ENCODE assay signal across 8 mouse cellular contexts in the genomic region with DNA sequence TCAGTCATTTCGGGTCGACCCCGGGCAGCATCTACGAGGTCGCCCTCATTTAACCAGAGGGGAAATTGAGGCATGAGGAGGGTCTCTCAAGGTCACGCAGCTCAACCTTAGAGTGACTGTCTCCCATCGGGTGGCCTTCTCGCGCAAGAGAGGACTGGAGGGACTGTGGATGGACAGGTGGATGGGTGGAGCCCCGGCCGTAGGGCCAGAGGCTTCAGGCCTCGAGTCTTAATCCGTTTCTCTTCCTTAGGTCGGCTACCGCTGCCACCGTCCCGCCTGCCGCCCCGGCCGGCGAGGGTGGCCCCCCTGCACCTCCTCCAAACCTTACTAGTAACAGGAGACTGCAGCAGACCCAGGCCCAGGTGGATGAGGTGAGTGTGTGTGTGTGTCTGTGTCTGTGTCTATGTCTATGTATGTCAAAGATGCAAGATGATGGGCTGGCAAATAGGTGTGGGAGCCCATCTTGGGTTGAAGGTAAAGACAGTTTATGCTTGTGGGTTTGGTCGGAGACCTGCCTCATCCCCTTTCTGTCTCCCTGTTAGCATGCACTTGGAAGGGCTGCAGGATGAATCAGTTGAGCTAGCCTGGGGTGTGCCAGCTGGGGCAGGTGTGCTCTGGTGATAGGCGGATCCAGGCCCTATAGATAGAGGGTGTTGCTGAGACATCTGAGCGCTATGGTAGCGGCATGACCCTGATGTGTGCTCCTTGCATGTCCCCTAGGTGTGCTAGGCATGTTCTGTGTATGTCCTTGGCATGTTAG. TPM values are rescaled to one million over a fixed set of nuclear protein-coding genes. Genes with fewer than 3 reads are reported as not detected.
A peak's percentile ranks its signal among the peaks of the same experiment; 100 is the strongest.
DNase-seq lines count a peak whose midpoint lies in the region; ATAC-seq and TF ChIP-seq lines count a peak whose summit lies in the region.

No protein-coding gene starts in this region.

- peak overlapping the region; percentile 99 for H3K9ac ChIP-seq in lung, embryonic 14.5 days
- peak overlapping the region; percentile 100 for H3K9ac ChIP-seq in forebrain, embryonic 15.5 days (replicated peaks)

- H3K4me1 ChIP-seq in lung, embryonic 14.5 days (ENCODE audit: insufficient read depth), result peaks cover 8% of the 10 kb centered on the region
- H3K4me1 ChIP-seq in forebrain, embryonic 15.5 days, result peaks cover 34% of the 10 kb centered on the region

- 9% methylated on average over 25 of the region's 25 CpGs for WGBS in lung, embryonic 14.5 days
- 10% methylated on average over 25 of the region's 25 CpGs for WGBS in forebrain, embryonic 15.5 days

- no peaks in the 10 kb centered on the region for H3K27me3 ChIP-seq in lung, embryonic 14.5 days (ENCODE audit: insufficient read depth, low read length)
- no peaks in the 10 kb centered on the region for H3K27me3 ChIP-seq in forebrain, embryonic 15.5 days

- peak overlapping the region; percentile 92 for H3K4me2 ChIP-seq in lung, embryonic 14.5 days
- peak overlapping the region; percentile 84 for H3K4me2 ChIP-seq in forebrain, embryonic 15.5 days (replicated peaks)

- no peak for TF ChIP-seq CTCF in lung, embryonic 14.5 days (IDR thresholded peaks at IDR 0.05; ENCODE audit: low read depth)

- H3K36me3 ChIP-seq in lung, embryonic 14.5 days (ENCODE audit: insufficient read depth), result peaks cover 35% of the 10 kb centered on the region
- peaks cover 10% of the 10 kb centered on the region; the same call in 1 of the 2 replicates for H3K36me3 ChIP-seq in forebrain, embryonic 15.5 days

- peak overlapping the region; percentile 100 for H3K4me3 ChIP-seq in lung, embryonic 14.5 days (ENCODE audit: low read depth, low read length)
- peak overlapping the region; percentile 95 for H3K4me3 ChIP-seq in forebrain, embryonic 15.5 days

- H3K9me3 ChIP-seq in lung, embryonic 14.5 days (ENCODE audit: low read depth, low read length), result no peaks in the 10 kb centered on the region
- no peaks in the 10 kb centered on the region for H3K9me3 ChIP-seq in forebrain, embryonic 15.5 days

- no peak for DNase-seq in lung, embryonic 14.5 days
- no peak for DNase-seq in lung, postnatal 4 days
- peak; percentile 53 for DNase-seq in brain, adult 2 months (ENCODE audit: low read depth, low spot score)
- DNase-seq in liver, result peak; percentile 74
- DNase-seq in right cerebral cortex, postnatal 25 days, result peak; percentile 25
- DNase-seq in urinary bladder, postnatal 10 days (ENCODE audit: low spot score), result no peak
- no peak for DNase-seq in left cerebral cortex, postnatal 4 days

- intact Hi-C loops in left cerebral cortex, postnatal 4 days (cut with DNase I), result no loop called here

- H3K27ac ChIP-seq in lung, embryonic 14.5 days (ENCODE audit: low read depth), result peak overlapping the region; percentile 92
- peak overlapping the region; percentile 94 for H3K27ac ChIP-seq in forebrain, embryonic 15.5 days (replicated peaks)

- ATAC-seq in lung, embryonic 14.5 days (ENCODE audit: insufficient read depth), result 0 out of 2 replicates have a peak, but pooled peaks have one; percentile 7
- ATAC-seq in forebrain, embryonic 15.5 days (replicated peaks), result peak; percentile 30; the same call in 1 of the 2 replicates

RNA-seq across cellular contexts. Expression of a gene that starts 0.7 kb away (rescaled TPM):
- polyA plus RNA-seq in lung, embryonic 14.5 days (2014; fragmentation: Nextera tagmentation; extraction: Ambion mirVana), result 64.0 and 64.2 TPM in 2 replicates
- 179 and 188 TPM in 2 replicates for polyA plus RNA-seq in forebrain, embryonic 15.5 days (2015; fragmentation: Nextera tagmentation; extraction: Ambion mirVana)
- total RNA-seq in left cerebral cortex, postnatal 4 days (2021), result 100 to 1,000 TPM; 579 to 594 TPM

RNA-seq across cellular contexts. Expression of a gene that starts 6.0 kb away (rescaled TPM):
- polyA plus RNA-seq in lung, embryonic 14.5 days (2014; fragmentation: Nextera tagmentation; extraction: Ambion mirVana), result 15.4 and 23.7 TPM in 2 replicates
- 7.6 and 8.2 TPM in 2 replicates for polyA plus RNA-seq in forebrain, embryonic 15.5 days (2015; fragmentation: Nextera tagmentation; extraction: Ambion mirVana)
- total RNA-seq in left cerebral cortex, postnatal 4 days (2021), result 10 to 100 TPM; 52.8 to 58.0 TPM

RNA-seq across cellular contexts. Expression of a gene that starts 18.4 kb away (rescaled TPM):
- polyA plus RNA-seq in lung, embryonic 14.5 days (2014; fragmentation: Nextera tagmentation; extraction: Ambion mirVana), result 51.0 and 54.4 TPM in 2 replicates
- polyA plus RNA-seq in forebrain, embryonic 15.5 days (2015; fragmentation: Nextera tagmentation; extraction: Ambion mirVana), result 47.6 and 50.5 TPM in 2 replicates
- total RNA-seq in left cerebral cortex, postnatal 4 days (2021), result 10 to 100 TPM; 13.9 to 14.8 TPM

RNA-seq across cellular contexts. Expression of a gene that starts 29.5 kb away (rescaled TPM):
- 8.0 and 9.5 TPM in 2 replicates for polyA plus RNA-seq in lung, embryonic 14.5 days (2014; fragmentation: Nextera tagmentation; extraction: Ambion mirVana)
- 12.8 and 15.4 TPM in 2 replicates for polyA plus RNA-seq in forebrain, embryonic 15.5 days (2015; fragmentation: Nextera tagmentation; extraction: Ambion mirVana)
- 10 to 100 TPM; 23.8 to 25.2 TPM for total RNA-seq in left cerebral cortex, postnatal 4 days (2021)

RNA-seq across cellular contexts. Expression of a gene that starts 31.2 kb away (rescaled TPM):
- polyA plus RNA-seq in lung, embryonic 14.5 days (2014; fragmentation: Nextera tagmentation; extraction: Ambion mirVana), result 0.57 and 0.68 TPM in 2 replicates
- polyA plus RNA-seq in forebrain, embryonic 15.5 days (2015; fragmentation: Nextera tagmentation; extraction: Ambion mirVana), result 0.42 and 0.46 TPM in 2 replicates
- total RNA-seq in left cerebral cortex, postnatal 4 days (2021), result 1 to 10 TPM; 2.3 to 2.6 TPM

Comparison
In these comparisons a context has a peak if more than half of its experiments do, and no peak if none do; other contexts are left out.
1. DNase-seq: peak in brain, adult 2 months (single experiment), liver (single experiment) and right cerebral cortex, postnatal 25 days (single experiment); none in lung, embryonic 14.5 days (single experiment), lung, postnatal 4 days (0 of 2), urinary bladder, postnatal 10 days (single experiment) and left cerebral cortex, postnatal 4 days (single experiment).